Mouse (Mus musculus) cerebellum, postnatal 25 days (tissue): ENCODE measurements around the gene Map7.
A peak's percentile ranks its signal among the peaks of the same experiment; 100 is the strongest.

ENCODE experiments used
- DNase-seq, 2 experiments: peaks; one replicate each; pipeline ENCODE4 v3.0.0; 2021; ENCODE audit warnings: mixed read lengths in 2 of 2

Gene Map7

DNA sequence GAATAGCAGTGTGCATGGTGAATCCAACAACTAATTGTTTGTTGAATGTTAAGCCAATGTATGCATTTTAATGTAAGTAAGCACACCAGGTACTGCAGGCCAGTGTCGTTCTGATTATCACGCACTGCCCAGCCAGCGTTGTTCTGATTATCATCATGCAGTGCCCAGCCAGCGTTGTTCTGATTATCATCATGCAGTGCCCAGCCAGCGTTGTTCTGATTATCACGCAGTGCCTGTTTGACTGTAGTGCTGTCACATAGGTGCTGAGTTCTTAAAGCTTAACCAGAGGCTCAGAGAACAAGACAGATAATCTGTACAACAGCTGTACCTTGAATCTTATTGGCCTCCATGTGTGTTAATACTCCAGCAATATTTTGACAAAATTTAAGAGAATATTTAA is 88.0 kb downstream of the Map7 start:
- DNase-seq = no peak

DNA sequence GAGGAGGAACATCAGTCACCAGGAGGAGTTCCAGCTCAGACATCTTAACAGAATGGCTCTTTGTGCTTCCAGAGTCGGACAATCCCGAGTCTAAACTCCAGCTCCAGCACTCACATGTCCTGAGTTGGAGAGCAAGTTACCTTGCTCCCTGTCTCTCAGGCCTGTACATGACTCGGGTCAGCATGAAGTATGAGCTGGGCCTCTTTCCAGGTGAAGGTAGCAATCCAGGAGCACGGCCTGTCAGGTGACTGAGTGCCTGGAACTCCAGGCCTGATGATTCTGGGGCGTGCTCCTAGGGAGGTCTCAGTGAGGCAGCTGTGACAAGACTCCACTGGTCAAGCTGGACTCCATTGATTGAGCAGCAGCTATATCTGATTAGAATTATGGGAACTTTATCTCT is 90.0 kb downstream of the Map7 start:
- no peak for DNase-seq

DNA sequence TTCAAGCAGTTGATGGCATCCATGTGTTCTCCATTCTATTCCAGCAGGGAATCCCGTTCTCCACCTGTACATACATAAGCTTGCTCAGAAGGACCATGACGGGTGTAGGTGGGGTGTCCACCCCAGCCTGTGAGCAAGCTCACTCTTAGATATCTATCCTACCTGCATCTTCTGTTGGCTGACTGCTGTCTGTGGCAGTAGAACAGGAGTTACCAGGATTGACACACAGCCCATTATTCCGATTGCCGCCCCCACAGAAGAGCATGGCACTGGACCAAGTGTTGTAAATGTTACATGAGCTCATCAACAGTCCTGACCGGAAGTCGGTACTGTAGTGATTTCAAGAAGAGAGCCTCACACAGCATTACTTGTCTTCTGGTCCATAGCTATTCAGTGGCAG is 92.6 kb downstream of the Map7 start:
- peak in 1 of 2 experiments; percentile 24 for DNase-seq

DNA sequence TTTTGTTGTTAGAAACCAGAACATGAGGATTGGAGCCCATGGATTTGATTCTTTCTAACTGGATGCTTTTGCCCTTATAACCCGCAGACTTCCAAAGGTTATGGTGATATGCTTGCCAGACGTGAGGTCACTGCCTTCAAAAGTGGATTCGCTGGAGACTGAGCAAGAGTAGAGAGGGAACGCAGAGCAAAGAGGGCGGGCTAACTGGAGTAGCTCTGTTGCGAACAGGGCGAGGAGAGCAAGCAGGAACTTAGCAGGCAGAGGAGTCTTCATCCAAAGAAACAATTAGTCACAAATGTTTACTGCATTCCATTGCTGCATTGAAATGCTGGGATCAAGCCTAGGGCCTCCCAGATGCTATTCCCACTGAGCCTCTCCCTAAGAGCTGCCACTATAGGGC is 95.0 kb downstream of the Map7 start:
- DNase-seq = no peak

DNA sequence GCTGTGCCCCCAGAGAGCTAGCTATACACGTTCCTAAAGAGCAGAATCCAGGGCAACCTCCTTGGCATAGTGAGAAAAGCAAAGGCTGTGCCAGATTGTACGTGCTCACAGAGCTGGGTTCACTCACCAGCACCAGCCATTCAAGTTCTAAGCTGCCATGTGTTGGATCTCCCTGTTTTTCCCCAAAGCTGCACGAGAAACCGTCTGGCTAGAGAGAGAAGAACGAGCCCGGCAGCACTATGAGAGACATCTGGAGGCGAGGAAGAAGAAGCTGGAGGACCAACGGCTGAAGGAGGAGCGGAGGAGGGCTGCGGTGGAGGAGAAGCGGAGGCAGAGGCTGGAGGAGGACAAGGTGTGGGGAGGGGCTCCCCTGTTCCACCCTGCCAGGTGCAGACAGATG is 96.8 kb downstream of the Map7 start:
- DNase-seq = no peak

DNA sequence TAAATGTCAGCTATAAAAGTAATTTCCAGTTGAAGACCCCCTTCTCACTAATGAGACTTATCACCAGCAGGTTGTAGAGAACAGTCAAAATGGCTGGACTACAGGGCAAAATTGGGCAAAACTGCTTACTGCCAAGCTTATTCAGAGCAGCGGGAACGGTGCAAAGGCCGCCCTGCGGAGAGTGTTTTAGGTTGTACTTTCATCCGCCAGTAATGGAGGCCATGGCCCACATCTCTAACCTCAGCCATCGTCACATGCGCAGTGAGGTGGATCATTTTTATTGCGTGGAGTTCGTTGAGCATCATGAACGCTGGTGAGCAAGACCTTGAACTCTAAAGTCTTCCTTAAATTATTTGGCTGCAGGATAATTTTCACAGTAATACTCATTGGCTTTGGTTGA is 100.8 kb downstream of the Map7 start:
- no peak for DNase-seq

DNA sequence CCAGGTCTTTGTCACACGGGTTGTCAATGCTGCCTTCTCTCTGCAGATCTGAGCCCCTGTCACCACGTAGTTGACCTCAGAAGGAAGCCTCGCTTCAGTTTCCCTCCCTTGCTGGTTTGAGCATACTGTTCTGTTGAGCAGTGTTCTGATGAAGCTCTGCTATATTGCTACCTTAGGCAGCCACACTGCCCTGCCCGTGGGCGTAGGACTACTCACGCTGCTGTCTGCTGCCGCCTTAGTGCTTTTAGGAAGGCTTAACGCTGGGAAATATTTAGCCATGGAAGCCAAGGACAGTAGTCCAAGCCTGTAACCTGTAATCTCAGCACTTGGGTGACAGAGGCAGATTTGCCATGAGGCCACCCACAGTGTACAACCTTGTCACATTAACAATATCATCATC is 107.3 kb downstream of the Map7 start:
- DNase-seq = no peak

DNA sequence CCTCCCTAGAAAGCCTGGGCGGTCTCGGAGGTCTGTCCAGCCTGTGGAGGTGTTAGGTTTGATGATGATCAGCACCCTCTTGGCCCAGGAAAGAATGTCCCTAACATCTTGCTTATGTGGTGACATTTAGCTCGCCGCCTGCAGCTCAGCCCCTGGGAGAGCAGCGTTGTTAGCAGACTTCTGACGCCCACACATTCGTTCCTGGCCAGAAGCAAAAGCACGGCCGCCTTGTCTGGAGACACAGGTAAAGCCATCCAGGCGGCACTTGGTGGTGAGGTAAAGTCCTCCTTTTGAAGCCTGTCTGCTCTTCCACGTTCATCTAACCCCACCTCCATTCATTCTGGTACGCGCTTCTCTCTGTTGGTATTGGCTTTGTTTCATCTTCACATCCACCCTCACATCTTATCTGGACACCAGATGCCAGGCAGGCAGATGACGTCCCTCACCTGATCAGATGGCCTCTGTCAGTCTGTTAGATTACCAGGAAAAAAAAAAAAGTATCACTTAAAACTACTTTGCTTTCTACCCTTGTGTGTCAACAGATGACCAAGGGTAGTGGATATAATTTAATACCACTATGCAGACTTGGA is 108.9 kb downstream of the Map7 start:
- DNase-seq = no peak

DNA sequence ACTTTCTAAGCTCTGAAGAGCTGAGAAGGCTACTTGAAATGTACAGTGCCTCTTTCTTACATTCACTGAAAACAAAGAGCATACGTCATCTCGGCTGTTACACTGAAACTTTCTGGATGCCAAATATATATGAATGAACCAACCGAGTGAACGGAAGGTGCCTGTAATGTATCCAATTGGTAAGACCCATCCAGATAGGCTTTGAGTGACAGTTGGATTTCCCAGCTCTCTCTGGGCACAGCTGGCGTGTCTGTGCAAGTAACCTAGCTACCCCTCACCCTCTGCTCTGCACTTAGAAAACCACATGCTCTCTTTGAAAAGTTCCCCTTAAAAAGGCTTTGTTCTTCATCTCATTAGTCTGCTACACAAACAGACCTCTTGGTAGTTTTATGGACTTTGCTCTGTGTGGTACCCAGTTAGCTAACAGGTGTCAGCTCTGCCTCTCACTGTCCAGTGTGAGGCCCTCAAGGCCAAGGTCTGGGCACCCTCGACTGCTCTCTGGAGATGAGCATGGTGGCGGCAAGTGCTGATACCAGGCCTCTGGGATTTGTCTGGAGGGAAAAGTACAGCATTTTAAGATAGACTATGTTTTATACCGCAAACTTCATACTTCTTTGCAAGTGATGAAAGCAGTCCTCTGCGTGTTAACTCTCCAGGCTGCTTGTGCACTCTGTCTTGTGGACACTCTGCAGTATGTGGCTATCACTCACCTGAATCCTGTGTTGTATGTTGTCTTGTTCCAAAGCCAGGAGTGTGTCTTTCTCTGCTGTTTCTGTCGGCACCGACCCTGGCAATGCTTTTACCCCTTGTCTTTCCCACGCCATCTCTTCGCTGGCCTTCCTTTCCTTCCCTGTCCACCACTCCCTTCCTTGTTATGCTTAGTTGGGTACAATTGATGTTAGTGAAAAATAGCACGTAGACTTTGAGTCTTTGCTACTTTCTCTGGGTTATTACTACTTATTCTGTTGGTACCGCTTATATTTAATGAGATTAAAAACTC is 109.8 kb downstream of the Map7 start:
- no peak for DNase-seq

DNA sequence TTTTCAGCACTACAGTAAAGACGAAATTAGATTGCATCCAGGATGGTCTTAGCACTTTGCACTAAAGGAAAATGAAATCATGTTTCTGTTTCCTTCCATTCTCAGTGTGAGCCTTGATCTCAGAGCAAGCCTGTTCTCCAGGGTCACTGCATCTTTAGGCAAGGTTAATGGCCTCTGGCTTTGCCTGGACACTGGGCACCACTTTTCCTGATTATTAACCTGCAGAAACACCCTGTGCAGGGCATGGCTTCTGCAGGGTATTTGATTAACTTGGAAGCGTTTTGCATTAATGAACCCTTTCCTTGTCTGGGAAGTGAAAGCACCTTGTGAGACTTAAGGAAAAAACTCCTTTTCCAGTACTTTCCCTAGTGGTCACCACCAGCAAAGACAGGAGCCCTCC is 111.2 kb downstream of the Map7 start:
- DNase-seq = no peak

DNA sequence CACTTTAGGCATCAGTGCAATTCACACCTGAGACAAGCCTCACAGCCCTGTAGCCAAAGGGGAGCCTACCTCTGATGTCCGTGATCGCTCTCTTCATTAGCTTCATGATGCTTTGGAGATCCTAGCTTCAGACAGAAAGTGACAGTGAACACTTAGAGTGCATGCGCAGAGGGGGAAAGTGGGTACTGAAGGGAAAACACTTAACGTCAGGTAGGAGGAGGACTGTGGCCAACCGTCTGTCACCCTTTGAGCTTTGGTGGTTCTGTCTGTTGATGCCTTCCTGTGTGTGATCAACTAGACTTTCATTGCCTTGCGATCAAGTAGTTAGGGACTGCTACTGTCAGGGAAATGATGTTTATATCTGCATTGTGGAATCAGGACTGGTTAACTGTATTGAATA is 114.6 kb downstream of the Map7 start:
- DNase-seq = no peak

DNA sequence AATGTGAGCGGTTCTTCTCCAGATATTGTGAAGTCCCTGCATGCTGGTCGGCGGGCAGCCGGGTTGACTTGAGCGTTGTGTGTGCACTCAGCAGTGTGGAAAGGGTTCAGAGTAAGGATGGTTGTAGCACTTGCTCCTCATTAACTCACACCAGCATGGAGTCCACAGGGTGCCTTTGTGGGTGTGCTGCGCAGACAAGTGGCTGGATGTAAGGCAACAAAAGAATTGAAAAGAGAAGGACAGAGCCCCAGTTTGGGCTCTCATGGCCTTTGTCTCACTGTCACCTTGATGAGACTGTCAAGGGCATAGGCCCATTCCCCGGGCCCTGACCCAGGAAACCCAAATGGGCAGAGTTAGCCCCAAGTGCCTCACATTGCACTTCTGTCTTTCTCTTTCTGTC is 116.2 kb downstream of the Map7 start:
- DNase-seq = no peak

DNA sequence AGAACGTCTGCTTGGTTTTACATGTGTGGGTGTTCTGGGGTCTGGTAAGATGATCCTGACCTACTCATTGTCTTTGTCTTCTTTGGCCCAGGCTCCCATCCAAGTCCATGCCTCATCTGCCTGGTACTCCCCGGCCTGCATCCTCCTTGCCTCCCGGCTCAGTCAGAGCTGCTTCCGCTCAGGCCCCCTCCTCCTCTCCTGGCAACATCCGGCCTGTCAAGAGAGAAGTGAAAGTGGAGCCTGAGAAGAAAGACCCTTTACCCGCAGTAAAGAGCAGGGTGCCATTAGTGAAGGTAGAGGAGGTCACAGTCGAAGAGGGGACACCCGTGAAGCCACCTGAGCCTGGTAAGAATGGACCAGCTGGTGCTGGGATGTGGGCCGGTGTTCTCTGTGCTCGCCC is 118.8 kb downstream of the Map7 start:
- no peak for DNase-seq

DNA sequence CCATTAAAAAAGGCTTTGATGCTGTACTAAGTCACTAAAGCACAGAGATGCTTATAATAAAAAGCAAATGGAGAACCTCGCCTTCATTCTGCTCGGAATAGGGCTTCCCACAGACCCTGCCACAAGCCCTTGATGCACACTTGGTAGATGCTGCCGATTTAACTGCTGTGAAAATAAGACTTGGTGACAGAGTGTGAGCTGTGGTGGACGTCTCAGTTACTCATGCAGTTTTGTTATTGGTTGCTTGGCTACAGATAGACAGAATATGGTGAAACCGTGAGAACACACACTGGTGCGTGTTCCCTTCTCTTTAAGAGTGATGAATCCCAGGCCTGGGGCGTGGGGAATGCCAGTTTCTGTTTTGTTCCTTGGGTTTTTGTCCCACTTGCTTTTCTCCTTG is 120.7 kb downstream of the Map7 start:
- DNase-seq = no peak

DNA sequence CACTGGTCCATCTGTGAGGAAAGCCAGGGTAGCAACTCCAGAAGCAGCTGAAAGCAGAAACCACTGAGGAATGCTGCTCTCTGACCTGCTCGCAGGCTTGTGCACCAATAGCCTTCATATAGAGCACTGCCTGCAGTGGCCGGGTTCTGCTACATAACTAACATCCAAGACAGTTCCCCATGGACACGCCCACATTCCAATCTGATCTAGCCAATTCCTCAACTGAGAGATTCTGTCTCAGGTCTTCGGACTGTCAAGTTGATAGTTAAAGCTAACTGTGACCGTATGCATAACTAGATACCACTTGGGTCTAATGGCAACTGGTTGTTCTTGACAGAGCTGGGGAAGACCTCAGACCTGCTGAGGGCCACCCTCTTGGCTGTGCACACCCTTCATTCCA is 124.1 kb downstream of the Map7 start:
- DNase-seq = no peak

DNA sequence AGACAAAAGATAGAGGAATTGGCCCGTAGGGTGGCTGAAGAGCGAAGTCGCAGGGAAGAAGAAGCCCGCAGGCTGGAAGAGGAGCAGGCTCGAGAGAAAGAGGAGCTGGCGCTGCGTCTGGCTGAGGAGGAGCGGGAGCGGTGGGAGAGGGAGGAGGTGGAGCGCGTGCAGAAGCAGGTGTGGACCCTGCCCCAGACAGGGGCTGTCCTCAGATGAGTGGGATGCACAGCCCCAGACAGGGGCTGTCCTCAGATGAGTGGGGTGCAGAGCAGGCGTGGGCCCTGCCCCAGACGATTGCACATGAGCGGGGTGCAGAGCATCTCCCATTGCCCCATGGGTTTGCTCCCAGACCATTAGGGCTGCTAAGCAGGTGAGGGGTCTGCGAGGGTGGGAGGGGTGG is 125.0 kb downstream of the Map7 start:
- DNase-seq = no peak

DNA sequence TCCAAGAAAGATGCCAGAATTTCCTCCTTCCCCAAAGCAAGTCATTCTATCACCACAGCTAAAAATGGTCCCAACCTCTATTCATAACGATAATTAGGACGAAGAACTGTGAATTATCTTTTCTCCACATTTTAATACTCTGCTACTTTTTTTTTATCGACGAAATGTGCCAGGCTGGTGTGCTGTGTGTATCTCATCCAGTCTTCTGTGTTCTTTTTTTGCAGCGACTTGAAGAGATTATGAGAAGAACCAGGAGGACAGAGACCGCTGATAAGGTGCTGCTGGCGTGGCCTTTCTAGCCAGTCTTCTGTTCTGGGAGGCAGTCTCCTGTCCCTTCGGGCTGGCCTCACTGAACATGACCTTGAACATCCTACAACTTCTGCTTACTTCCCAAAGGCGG is 125.8 kb downstream of the Map7 start:
- no peak for DNase-seq

DNA sequence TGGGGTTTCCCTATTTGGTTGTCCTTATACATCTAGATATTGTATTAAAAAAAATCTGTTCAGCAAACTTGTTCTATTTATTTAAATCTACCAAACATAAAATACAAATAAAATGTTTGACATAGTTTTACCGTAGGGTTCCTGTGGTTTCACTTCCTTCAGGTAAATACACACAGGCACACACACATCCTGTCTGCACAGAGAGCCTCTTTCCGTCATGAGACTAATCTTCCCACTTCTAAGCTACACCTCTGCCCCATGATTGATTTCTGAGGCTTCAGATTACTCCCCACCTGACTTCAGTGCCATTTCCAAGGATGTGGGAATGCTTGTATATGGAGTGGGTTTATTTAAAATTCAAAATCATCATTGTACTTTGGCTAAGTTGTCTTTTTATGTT is 133.2 kb downstream of the Map7 start:
- no peak for DNase-seq

DNA sequence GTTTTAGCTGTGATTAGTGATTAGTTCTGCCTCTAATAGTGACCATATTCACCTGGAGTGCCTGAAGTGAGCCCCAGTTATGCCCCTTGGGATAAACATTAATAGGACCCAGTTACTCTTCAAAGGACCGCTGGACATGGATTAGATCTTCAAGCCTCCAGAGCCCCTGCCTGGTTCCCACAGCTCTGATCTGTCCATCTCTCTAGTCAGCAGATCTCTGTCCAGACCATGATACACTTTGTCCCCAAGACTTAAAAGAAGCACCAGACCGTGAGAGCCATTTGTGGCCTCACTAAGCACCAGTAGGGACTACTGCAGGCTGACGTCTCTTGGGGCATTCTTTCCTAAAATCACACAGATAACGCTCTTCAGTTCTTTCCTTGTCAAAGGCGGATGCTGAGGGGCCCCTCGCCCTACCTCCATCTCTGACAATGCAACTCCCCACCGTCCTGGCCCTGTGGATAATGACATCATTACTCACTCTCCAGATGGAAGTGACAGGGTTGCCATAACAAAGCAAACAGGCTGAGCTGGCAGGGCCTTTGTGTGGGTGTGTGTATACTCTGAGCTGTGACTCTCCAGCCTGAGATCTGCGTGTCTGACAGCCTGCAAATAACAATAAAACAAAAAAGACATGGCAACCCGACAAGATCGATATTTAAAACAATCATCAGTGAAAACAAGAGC is 137.2 kb downstream of the Map7 start:
- DNase-seq = peak; percentile 40 to 48

DNA sequence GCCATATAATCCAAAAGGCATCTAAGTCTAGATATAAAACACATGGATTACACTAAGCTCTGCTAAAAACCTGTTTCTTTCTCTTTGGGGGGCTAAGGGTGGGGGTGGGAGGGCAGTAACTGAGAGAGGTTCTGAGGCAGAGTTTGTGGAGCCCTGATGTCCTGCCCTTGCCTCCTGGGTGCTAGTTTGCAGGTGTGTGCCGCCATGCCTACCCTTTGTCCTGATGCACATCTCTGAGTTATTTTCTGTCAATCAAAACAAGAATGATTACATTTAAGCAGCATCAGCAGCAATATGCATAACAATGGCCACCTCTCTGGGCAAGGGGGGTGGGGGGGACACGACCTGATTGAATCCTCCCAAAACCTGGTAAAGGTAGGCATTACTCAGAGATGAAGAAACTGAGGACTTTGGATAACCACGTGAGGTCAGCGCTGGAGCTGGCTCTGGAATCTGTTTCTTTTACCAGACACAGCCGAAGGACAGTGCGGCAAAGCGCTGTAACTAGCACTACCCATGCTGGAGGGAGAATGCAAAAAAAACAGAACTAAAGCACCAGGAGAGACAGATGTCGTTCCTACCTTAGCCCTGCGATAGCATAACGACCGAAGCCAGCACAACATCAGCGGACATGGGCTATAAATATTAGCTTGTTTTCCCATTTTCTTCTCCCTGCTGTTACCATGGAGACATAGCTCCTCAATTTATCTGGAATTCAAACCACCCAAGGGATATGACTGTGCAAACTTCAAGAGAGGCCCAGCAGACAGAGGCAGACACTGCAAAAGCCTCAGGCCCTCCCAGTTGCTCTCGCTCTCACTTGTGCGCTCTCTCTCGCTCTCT is 137.9 kb downstream of the Map7 start:
- DNase-seq = no peak

DNA sequence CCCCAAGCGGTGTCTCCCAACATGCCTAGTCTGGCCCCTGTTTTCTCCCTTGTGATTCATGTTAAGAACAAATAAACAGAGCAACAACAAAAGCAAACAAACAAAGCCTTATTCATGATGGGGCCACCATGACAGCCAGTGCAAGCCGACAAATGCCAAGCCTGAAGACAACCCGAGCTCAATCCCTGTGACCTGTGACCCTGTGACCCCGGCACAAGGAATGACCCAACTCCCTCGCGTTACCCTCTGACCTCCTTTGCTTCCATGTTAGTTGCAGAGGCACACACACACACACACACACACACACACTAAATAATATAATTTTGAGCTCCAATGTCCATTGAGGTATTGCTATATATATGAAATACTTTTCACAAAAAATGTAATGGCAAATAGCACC is 139.1 kb downstream of the Map7 start:
- no peak for DNase-seq

DNA sequence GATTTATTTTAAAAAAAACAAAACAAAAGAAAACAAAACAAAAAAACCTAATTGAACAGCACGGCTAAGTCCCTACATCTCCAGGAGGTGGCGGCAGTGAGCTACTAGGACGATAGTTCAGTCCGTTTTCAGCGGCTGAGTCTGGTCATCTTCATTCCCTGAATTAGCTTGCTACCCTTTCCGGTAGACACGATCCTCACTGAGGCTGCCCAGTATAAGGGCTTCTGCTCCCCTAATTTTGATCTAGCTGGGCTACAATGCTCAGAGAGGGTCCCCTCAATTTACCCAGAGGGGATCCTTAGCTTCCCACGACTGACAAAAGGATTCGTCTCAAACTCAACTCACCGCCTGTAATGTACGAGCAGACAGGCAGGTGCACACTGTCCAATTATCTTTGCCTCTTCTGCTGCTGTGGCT is 142.2 kb downstream of the Map7 start:
- peak; percentile 85 to 93 for DNase-seq

DNA sequence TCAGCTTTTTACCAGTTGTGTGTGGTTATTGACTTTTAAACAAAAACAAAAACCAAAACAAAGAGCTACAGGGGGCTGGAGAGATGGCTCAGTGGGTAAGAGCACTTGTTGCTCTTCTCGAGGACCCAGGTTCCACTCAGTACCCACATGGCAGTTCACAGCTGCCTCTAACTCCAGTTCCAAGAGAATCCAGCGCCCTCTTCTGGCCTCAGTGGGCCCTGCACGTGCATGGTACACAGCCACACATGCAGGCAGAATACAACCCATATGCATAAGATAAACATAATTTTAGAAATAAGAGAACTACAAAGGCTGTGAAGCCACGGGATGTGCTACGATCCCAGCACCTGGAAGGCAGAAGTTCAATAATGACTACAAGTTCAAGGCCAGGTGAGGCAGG is 147.7 kb downstream of the Map7 start:
- DNase-seq = no peak
